Mouse (Mus musculus) spleen, adult 2 months (tissue): ENCODE results near the gene Esr1. TPM values are rescaled to one million over a fixed set of nuclear protein-coding genes. Genes with fewer than 3 reads are reported as not detected.

Source experiments
- DNase-seq, 2 experiments: peaks; one replicate each; pipeline versions ENCODE4 v3.0.0 to v3.0.0-alpha.2; 2012 to 2021; ENCODE audit warnings: low spot score in 2 of 2, low read depth in 1 of 2
- H3K27ac ChIP-seq: fragments of 200-500 bp; 2 replicates; pipeline ENCODE4 v1.5.1; 2012; ENCODE audit warnings: low read length, inconsistent platforms; ENCODE audit not compliant: insufficient read depth
- H3K27me3 ChIP-seq: fragments of 200-500 bp; 2 replicates; pipeline ENCODE4 v1.6.1; 2012; ENCODE audit warnings: mild to moderate bottlenecking, moderate library complexity, low read length, inconsistent platforms; ENCODE audit not compliant: control insufficient read depth, insufficient read depth
- H3K36me3 ChIP-seq: fragments of 200-500 bp; 2 replicates; pipeline ENCODE4 v1.6.1; 2012; ENCODE audit warnings: mild to moderate bottlenecking, low read length, inconsistent platforms; ENCODE audit not compliant: control insufficient read depth, insufficient read depth
- H3K4me1 ChIP-seq: fragments of 200-500 bp; 2 replicates; pipeline ENCODE4 v1.6.1; 2011; ENCODE audit warnings: inconsistent platforms; ENCODE audit not compliant: control insufficient read depth, insufficient read depth, insufficient read length
- H3K4me3 ChIP-seq: fragments of 200-500 bp; 2 replicates; pipeline ENCODE4 v1.5.1; 2011; ENCODE audit warnings: mild to moderate bottlenecking, inconsistent platforms; ENCODE audit not compliant: insufficient read depth, insufficient read length; ENCODE audit errors: extremely low read depth
- CTCF ChIP-seq: fragments of 200-500 bp; IDR thresholded peaks from 2 replicates; pipeline ENCODE4 v1.5.1; 2011; ENCODE audit warnings: mild to moderate bottlenecking, inconsistent platforms; ENCODE audit not compliant: insufficient read depth, insufficient read length, insufficient replicate concordance; ENCODE audit errors: extremely low read depth
- POLR2A ChIP-seq: fragments of 200-500 bp; IDR thresholded peaks from 2 replicates; pipeline ENCODE4 v1.6.1; 2011; ENCODE audit warnings: low read depth, low read length, inconsistent platforms
- WGBS: fragments of 180-500 bp; shearing (Covaris S2); methylation state at CpG from one replicate; pipeline ENCODE4 v1.1.7; 2018; 5-methylcytosine and 5-hydroxymethylcytosine counted together
- polyA plus RNA-seq: library from polyadenylated mRNA; depleted of rRNA; stranded (reverse); fragments of >200 nt; gene quantifications from 2 replicates; pipeline ENCODE4 v1.2.3, GENCODE M21; 2012

Gene Esr1
- polyA plus RNA-seq, 1 experiment = 1.9 TPM

- no peaks in the 10 kb centered on the region for H3K4me1 ChIP-seq
- 92% methylated on average over 8 of the region's 8 CpGs for WGBS
- DNase-seq = no peak
- H3K27me3 ChIP-seq = no peaks in the 10 kb centered on the region
- H3K4me3 ChIP-seq = no peak overlapping the region
- no peak for TF ChIP-seq CTCF
- no peak for TF ChIP-seq POLR2A
- H3K36me3 ChIP-seq = no peaks in the 10 kb centered on the region
- no peak overlapping the region for H3K27ac ChIP-seq
Observed at GRCm38 (mm10) chr10:4875076-4875737, 263.8 kb downstream of the Esr1 start.

DNA sequence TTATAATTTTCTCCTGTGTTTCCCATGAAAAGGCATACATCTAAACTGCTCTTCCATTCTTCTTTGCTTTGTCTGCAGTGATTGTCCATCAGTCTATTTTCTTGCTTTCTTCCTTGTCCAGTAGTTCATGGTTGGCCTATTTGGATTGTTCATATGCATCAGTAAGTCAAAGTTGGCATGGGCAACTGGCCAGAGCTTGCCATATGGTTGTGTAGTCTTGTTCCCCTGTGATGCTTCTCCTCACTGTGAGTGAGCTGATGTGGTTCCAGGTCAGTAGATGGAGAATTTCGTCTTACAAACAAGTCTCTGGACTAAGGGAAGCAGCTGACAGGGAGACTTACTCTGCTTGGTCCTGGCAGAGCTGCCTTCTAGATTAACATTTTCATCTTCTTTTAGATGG lies 270.0 kb downstream of the Esr1 start:
- Histone ChIP-seq H3K27me3 (no peaks in the 10 kb centered on the region), H3K27ac (no peak overlapping the region), H3K4me3 (no peak overlapping the region), H3K4me1 (no peaks in the 10 kb centered on the region), H3K36me3 (no peaks in the 10 kb centered on the region)
- no peak for DNase-seq
- TF ChIP-seq POLR2A (no peak), CTCF (no peak)
- 90% methylated on average over 1 of the region's 1 CpGs for WGBS

- WGBS = 90% methylated on average over 3 of the region's 3 CpGs
- no peak overlapping the region for H3K4me3 ChIP-seq
- no peak for DNase-seq
- no peak overlapping the region for H3K27ac ChIP-seq
- no peaks in the 10 kb centered on the region for H3K27me3 ChIP-seq
- H3K4me1 ChIP-seq = no peaks in the 10 kb centered on the region
- H3K36me3 ChIP-seq = no peaks in the 10 kb centered on the region
- TF ChIP-seq CTCF = no peak
- TF ChIP-seq POLR2A = no peak
Observed at GRCm38 (mm10) chr10:4885506-4885905, 274.1 kb downstream of the Esr1 start.

- Histone ChIP-seq H3K4me1 (no peaks in the 10 kb centered on the region), H3K36me3 (no peaks in the 10 kb centered on the region), H3K27ac (no peak overlapping the region), H3K27me3 (no peaks in the 10 kb centered on the region), H3K4me3 (no peak overlapping the region)
- 95% methylated on average over 8 of the region's 8 CpGs for WGBS
- TF ChIP-seq POLR2A = no peak
- no peak for TF ChIP-seq CTCF
- DNase-seq = no peak
Observed at GRCm38 (mm10) chr10:4885961-4886360, 274.6 kb downstream of the Esr1 start.

DNA sequence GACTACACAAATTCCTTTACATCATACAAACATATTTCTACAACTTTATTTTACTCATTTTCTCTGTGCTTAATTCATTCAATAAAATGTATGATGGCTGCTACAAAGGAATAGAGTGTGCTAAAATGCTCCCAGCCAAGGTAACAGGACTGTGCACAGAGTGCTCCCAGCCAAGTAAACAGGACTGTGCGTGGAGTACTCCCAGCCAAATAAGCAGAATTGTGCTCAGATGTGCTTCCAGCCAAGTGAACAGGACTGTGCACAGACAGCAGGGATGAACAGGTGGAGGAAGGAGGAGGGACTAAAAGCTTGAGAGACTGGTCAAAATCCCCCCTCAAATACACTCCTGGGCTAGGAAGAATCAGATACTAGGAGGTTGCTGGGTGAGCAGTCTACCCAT lies 282.1 kb downstream of the Esr1 start:
- H3K4me1 ChIP-seq = no peaks in the 10 kb centered on the region
- no peak for TF ChIP-seq POLR2A
- TF ChIP-seq CTCF = no peak
- H3K27me3 ChIP-seq = no peaks in the 10 kb centered on the region
- WGBS = 47% methylated on average over 1 of the region's 1 CpGs
- H3K4me3 ChIP-seq = no peak overlapping the region
- no peak for DNase-seq
- H3K27ac ChIP-seq = no peak overlapping the region
- no peaks in the 10 kb centered on the region for H3K36me3 ChIP-seq

DNA sequence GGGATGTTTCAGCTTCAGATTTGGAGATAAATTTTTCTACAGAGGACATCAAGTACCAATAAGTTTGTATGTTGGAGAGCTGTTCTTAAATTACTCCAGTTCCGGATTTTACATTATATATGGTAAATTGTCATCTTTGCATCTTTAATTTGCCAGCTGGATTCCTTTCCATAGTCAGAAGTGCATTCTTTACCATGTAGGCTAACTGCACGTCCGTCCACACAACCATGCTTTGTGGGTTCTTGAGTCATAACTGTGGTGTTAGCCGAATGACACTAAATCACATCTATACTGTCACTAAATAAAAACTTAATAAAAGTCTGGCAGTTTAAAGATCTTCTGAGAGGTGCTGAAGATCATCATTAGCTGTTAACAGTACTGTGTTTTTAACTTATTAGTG lies 286.4 kb downstream of the Esr1 start:
- no peaks in the 10 kb centered on the region for H3K36me3 ChIP-seq
- no peaks in the 10 kb centered on the region for H3K4me1 ChIP-seq
- no peak overlapping the region for H3K27ac ChIP-seq
- DNase-seq = no peak
- no peak for TF ChIP-seq CTCF
- TF ChIP-seq POLR2A = no peak
- 91% methylated on average over 4 of the region's 4 CpGs for WGBS
- no peak overlapping the region for H3K4me3 ChIP-seq
- H3K27me3 ChIP-seq = no peaks in the 10 kb centered on the region

GRCm38 (mm10) chr10:4900324-4900723 lies 288.9 kb downstream of the Esr1 start:
- TF ChIP-seq CTCF (no peak), POLR2A (no peak)
- no peak for DNase-seq

More at GRCm38 (mm10) chr10:4900324-4900723, 288.9 kb downstream of the Esr1 start:
- no peaks in the 10 kb centered on the region for H3K4me1 ChIP-seq
- H3K27ac ChIP-seq = no peak overlapping the region
- H3K4me3 ChIP-seq = no peak overlapping the region
- WGBS = 28% methylated on average over 7 of the region's 7 CpGs
- no peaks in the 10 kb centered on the region for H3K36me3 ChIP-seq
- no peaks in the 10 kb centered on the region for H3K27me3 ChIP-seq
